Mouse (Mus musculus) spleen, postnatal 36 days (tissue): Measurements from ENCODE around the gene Slc4a4.
"Not testable (repeated sequence)": the region's sequence is repeated elsewhere in the genome, so short reads cannot be mapped to it uniquely, and the experiment has no call there.

Experiments used
- DNase-seq, 2 experiments: peaks; one replicate each; pipeline ENCODE4 v3.0.0; 2022; ENCODE audit warnings: low spot score in 2 of 2, mixed read lengths in 1 of 2

Slc4a4 gene

GRCm38 (mm10) chr5:89071957-89072356 lies 185.3 kb downstream of the Slc4a4 start:
- no peak for DNase-seq

GRCm38 (mm10) chr5:89077711-89078110 lies 191.1 kb downstream of the Slc4a4 start:
- no peak for DNase-seq

- DNase-seq, result no peak
Measured at GRCm38 (mm10) chr5:89083476-89083875, 196.9 kb downstream of the Slc4a4 start.

GRCm38 (mm10) chr5:89087916-89088315 lies 201.3 kb downstream of the Slc4a4 start:
- no peak for DNase-seq

GRCm38 (mm10) chr5:89088462-89088861 lies 201.8 kb downstream of the Slc4a4 start:
- DNase-seq, result no peak

GRCm38 (mm10) chr5:89090131-89090530 lies 203.5 kb downstream of the Slc4a4 start:
- DNase-seq, result peak; percentile 3 to 9

GRCm38 (mm10) chr5:89096371-89096770 lies 209.8 kb downstream of the Slc4a4 start:
- no peak for DNase-seq

- DNase-seq, result no peak
Measured at GRCm38 (mm10) chr5:89097291-89097690, 210.7 kb downstream of the Slc4a4 start.

- no peak for DNase-seq
Measured at GRCm38 (mm10) chr5:89098121-89098520, 211.5 kb downstream of the Slc4a4 start.

GRCm38 (mm10) chr5:89099886-89100285 lies 213.3 kb downstream of the Slc4a4 start:
- no peak for DNase-seq

GRCm38 (mm10) chr5:89102560-89102959 lies 215.9 kb downstream of the Slc4a4 start:
- DNase-seq, result no peak

- DNase-seq, result no peak
Measured at GRCm38 (mm10) chr5:89105346-89105745, 218.7 kb downstream of the Slc4a4 start.

GRCm38 (mm10) chr5:89106217-89106616 lies 219.6 kb downstream of the Slc4a4 start:
- DNase-seq, result no peak

GRCm38 (mm10) chr5:89108809-89109208 lies 222.2 kb downstream of the Slc4a4 start:
- no peak for DNase-seq

GRCm38 (mm10) chr5:89109832-89110231 lies 223.2 kb downstream of the Slc4a4 start:
- no peak for DNase-seq

- not testable (repeated sequence) for DNase-seq
Measured at GRCm38 (mm10) chr5:89111987-89112386, 225.4 kb downstream of the Slc4a4 start.

- no peak for DNase-seq
Measured at GRCm38 (mm10) chr5:89120881-89121280, 234.3 kb downstream of the Slc4a4 start.

- DNase-seq, result no peak
Measured at GRCm38 (mm10) chr5:89123270-89123903, 236.8 kb downstream of the Slc4a4 start.

GRCm38 (mm10) chr5:89128210-89128609 lies 241.6 kb downstream of the Slc4a4 start:
- DNase-seq, result no peak

- no peak for DNase-seq
Measured at GRCm38 (mm10) chr5:89135776-89136175, 249.2 kb downstream of the Slc4a4 start.

- no peak for DNase-seq
Measured at GRCm38 (mm10) chr5:89140070-89140469, 253.5 kb downstream of the Slc4a4 start.

- no peak for DNase-seq
Measured at GRCm38 (mm10) chr5:89141761-89142160, 255.1 kb downstream of the Slc4a4 start.

GRCm38 (mm10) chr5:89146276-89146675 lies 259.7 kb downstream of the Slc4a4 start:
- no peak for DNase-seq

GRCm38 (mm10) chr5:89147282-89147790 lies 260.7 kb downstream of the Slc4a4 start:
- DNase-seq, result no peak
